Mouse (Mus musculus) gastrocnemius, postnatal 10 days (tissue): ENCODE measurements around the gene 4933407L21Rik. TPM values are rescaled to one million over a fixed set of nuclear protein-coding genes. Genes with fewer than 3 reads are reported as not detected.
A peak's percentile ranks its signal among the peaks of the same experiment; 100 is the strongest.
"Not testable (repeated sequence)": the region's sequence is repeated elsewhere in the genome, so short reads cannot be mapped to it uniquely, and the experiment has no call there.

Experiments used
- DNase-seq: peaks from one replicate; pipeline ENCODE4 v3.0.0; 2021; ENCODE audit warnings: mixed read lengths
- total RNA-seq, 2 experiments: library from RNA; stranded (reverse); gene quantifications; 2 replicates each; pipeline ENCODE4 v1.2.3; 2021

4933407L21Rik gene
- total RNA-seq, 2 experiments from 2014 or later = not detected

GRCm38 (mm10) chr1:85959129-85959888 is 31.0 kb downstream of the 4933407L21Rik start:
- no peak for DNase-seq

- DNase-seq = no peak
Measured at GRCm38 (mm10) chr1:85959889-85960276, 31.6 kb downstream of the 4933407L21Rik start.

GRCm38 (mm10) chr1:85960873-85961272 is 32.6 kb downstream of the 4933407L21Rik start, which contains the start of gene Gpr55:
Gpr55 (minus strand) TSS chr1:85961007.
- no peak for DNase-seq

- no peak for DNase-seq
Measured at GRCm38 (mm10) chr1:85962081-85962480, 33.8 kb downstream of the 4933407L21Rik start.

GRCm38 (mm10) chr1:85965856-85966255 is 37.6 kb downstream of the 4933407L21Rik start:
- no peak for DNase-seq

- no peak for DNase-seq
Measured at GRCm38 (mm10) chr1:85969081-85969480, 40.8 kb downstream of the 4933407L21Rik start.

GRCm38 (mm10) chr1:85969519-85969918 is 41.2 kb downstream of the 4933407L21Rik start:
- DNase-seq = no peak

- DNase-seq = no peak
Measured at GRCm38 (mm10) chr1:85971070-85971469, 42.8 kb downstream of the 4933407L21Rik start.

- no peak for DNase-seq
Measured at GRCm38 (mm10) chr1:85972341-85972740, 44.1 kb downstream of the 4933407L21Rik start.

- DNase-seq = no peak
Measured at GRCm38 (mm10) chr1:85973468-85973877, 45.2 kb downstream of the 4933407L21Rik start.

GRCm38 (mm10) chr1:85977709-85978108 is 49.4 kb downstream of the 4933407L21Rik start:
- no peak for DNase-seq

GRCm38 (mm10) chr1:85981738-85982357 is 53.6 kb downstream of the 4933407L21Rik start:
- peak; percentile 37 for DNase-seq

GRCm38 (mm10) chr1:85985784-85986183 is 57.5 kb downstream of the 4933407L21Rik start:
- DNase-seq = no peak

GRCm38 (mm10) chr1:85988351-85988750 is 60.1 kb downstream of the 4933407L21Rik start:
- DNase-seq = no peak

GRCm38 (mm10) chr1:85988882-85989281 is 60.6 kb downstream of the 4933407L21Rik start:
- not testable (repeated sequence) for DNase-seq

Other genes with a start within 250 kb of the 4933407L21Rik start
- gene A630001G21Rik, start 149.8 kb upstream of the 4933407L21Rik start, total RNA-seq = 1 to 10 TPM in 1 of 2 experiments, under 1 TPM in 1; 0.42 to 1.6 TPM
- 10 to 100 TPM; 68.8 to 86.6 TPM for gene Cab39, start 135.0 kb upstream of the 4933407L21Rik start, total RNA-seq
- gene Itm2c, start 34.2 kb upstream of the 4933407L21Rik start, total RNA-seq = 10 to 100 TPM; 59.7 to 68.9 TPM
- not detected for gene Gpr55, start 32.5 kb downstream of the 4933407L21Rik start, total RNA-seq
- not detected for gene Spata3, start 88.3 kb downstream of the 4933407L21Rik start, total RNA-seq
- gene 2810459M11Rik, start 117.4 kb downstream of the 4933407L21Rik start, total RNA-seq = under 1 TPM; 0.09 to 0.12 TPM
- gene Psmd1, start 135.9 kb downstream of the 4933407L21Rik start, total RNA-seq = 100 to 1,000 TPM; 115 to 117 TPM
- gene Htr2b, start 183.5 kb downstream of the 4933407L21Rik start, total RNA-seq = under 1 TPM; 0.59 to 0.72 TPM
- 1 to 10 TPM in 1 of 2 experiments, under 1 TPM in 1; 0.42 to 1.1 TPM for gene Gm21972, start 205.2 kb downstream of the 4933407L21Rik start, total RNA-seq
- gene Armc9, start 226.3 kb downstream of the 4933407L21Rik start, total RNA-seq = 1 to 10 TPM; 2.7 to 6.0 TPM